Mouse (Mus musculus): Measurements from ENCODE around the gene Upf2. TPM values are rescaled to one million over a fixed set of nuclear protein-coding genes. Genes with fewer than 3 reads are reported as not detected.
"Not testable (repeated sequence)": the region's sequence is repeated elsewhere in the genome, so short reads cannot be mapped to it uniquely, and the experiment has no call there.

The Upf2 gene
- polyA plus RNA-seq, 1 experiment, result 11.0 TPM

DNA sequence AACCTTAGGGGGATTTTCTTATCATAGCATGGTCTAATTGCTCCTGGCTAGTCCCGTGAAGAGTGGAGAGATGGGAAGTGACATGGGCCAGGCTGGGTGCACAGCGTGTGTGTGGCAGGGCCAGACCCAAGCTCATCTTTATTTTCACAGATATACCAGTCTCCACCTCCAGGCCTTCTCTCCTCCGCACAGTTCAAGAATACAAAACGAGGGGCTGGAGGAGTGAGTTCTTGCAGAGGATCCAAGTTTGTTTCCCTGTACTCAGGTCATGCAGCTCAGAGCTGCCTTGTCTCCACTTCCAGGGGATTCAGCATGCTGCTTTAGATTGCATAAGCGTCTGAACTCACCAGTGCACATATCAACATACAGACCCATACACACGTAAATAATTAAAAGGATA lies 131.3 kb downstream of the Upf2 start:
- Histone ChIP-seq H3K4me1 (ENCODE audit: control insufficient read depth, insufficient read depth, low read length) (peaks cover 9% of the 10 kb centered on the region), H3K4me3 (ENCODE audit: control insufficient read depth, low read depth, low read length) (no peak overlapping the region), H3K27ac (ENCODE audit: control insufficient read depth, insufficient read depth, low read depth, low read length) (no peak overlapping the region), H3K27me3 (ENCODE audit: control insufficient read depth, insufficient read depth, low read length) (no peaks in the 10 kb centered on the region), H3K36me3 (ENCODE audit: control insufficient read depth, insufficient read depth, low read length) (no peaks in the 10 kb centered on the region)
- TF ChIP-seq POLR2A (IDR thresholded peaks at IDR 0.05; ENCODE audit: control insufficient read depth, low read depth, low read length), result no peak
- TF ChIP-seq CTCF (IDR thresholded peaks at IDR 0.05; ENCODE audit: control insufficient read depth, insufficient read depth, insufficient replicate concordance, low read depth, low read length), result no peak

DNA sequence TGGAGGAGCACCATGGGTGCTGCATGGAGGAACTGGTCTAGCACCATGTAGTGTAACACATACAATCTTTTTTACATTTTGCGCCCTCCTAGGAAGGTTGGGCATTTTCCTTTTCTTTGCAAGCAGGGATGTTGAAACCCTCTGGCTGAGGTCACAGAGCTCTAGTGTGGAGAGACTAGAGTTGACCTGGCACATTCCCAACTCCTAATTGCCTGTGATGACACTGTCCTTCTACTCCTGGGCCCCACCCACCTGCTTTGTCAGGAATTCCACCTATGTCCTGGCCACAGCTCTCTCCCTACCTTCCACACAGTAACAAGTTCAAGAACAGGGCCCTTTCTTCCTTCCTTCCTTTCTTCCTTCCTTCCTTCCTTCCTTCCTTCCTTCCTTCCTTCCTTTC lies 132.4 kb downstream of the Upf2 start:
- Histone ChIP-seq H3K27me3 (ENCODE audit: control insufficient read depth, insufficient read depth, low read length) (no peaks in the 10 kb centered on the region), H3K36me3 (ENCODE audit: control insufficient read depth, insufficient read depth, low read length) (no peaks in the 10 kb centered on the region), H3K4me1 (ENCODE audit: control insufficient read depth, insufficient read depth, low read length) (peaks cover 9% of the 10 kb centered on the region), H3K27ac (ENCODE audit: control insufficient read depth, insufficient read depth, low read depth, low read length) (no peak overlapping the region), H3K4me3 (ENCODE audit: control insufficient read depth, low read depth, low read length) (no peak overlapping the region)
- TF ChIP-seq POLR2A (IDR thresholded peaks at IDR 0.05; ENCODE audit: control insufficient read depth, low read depth, low read length) (no peak), CTCF (IDR thresholded peaks at IDR 0.05; ENCODE audit: control insufficient read depth, insufficient read depth, insufficient replicate concordance, low read depth, low read length) (no peak)

DNA sequence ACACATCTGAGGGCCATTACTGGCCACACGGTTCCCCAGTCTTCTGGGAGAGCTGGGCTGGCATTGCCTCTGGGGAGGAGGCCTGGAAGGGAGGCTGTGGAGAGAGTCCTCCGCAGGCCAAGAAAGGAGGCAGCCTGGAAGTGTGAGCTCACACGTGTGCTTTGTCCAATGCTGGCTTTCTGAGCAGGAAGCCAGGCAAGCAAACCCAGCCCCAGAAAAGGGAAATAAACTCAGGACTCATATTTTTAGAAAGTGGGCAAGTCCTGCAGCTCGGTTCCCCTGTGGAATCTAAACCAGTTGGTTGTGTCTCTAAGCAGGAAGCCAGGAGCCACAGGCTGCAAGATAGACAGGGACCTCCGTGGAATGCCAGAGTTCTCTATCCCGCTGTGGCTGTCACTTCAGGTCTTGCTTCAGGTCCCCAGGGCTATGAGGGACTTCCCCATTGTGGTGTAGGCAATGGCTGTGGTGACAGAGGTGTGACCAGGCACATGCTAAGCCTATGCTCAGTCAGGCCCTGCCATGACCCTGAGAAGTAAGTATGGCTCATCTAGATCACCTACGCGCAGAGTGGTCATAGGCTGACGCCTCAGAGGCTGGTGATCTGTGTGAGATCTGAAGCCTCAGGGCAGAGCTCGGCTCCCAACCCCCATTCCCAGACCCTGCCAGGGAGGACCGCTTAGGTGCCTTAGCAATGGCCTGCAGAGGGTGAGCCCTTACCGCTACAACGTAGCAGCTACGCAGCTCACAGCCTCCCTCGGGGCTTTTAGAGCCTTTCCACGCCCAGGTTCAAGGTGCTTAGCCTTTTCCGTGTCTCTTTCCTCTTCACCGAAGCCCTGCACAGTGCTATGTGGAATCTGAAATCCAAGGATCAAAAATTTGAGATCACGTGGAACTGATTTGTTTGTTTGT lies 134.6 kb downstream of the Upf2 start:
- no peaks in the 10 kb centered on the region for H3K27me3 ChIP-seq (ENCODE audit: control insufficient read depth, insufficient read depth, low read length)
- TF ChIP-seq POLR2A (IDR thresholded peaks at IDR 0.05; ENCODE audit: control insufficient read depth, low read depth, low read length), result no peak
- TF ChIP-seq CTCF (IDR thresholded peaks at IDR 0.05; ENCODE audit: control insufficient read depth, insufficient read depth, insufficient replicate concordance, low read depth, low read length), result 0 out of 2 replicates have a peak, but pooled peaks have one; percentile 3
- H3K4me3 ChIP-seq (ENCODE audit: control insufficient read depth, low read depth, low read length), result peak overlapping the region; percentile 37
- no peak overlapping the region for H3K27ac ChIP-seq (ENCODE audit: control insufficient read depth, insufficient read depth, low read depth, low read length)
- peaks cover 9% of the 10 kb centered on the region for H3K4me1 ChIP-seq (ENCODE audit: control insufficient read depth, insufficient read depth, low read length)
- H3K36me3 ChIP-seq (ENCODE audit: control insufficient read depth, insufficient read depth, low read length), result no peaks in the 10 kb centered on the region

DNA sequence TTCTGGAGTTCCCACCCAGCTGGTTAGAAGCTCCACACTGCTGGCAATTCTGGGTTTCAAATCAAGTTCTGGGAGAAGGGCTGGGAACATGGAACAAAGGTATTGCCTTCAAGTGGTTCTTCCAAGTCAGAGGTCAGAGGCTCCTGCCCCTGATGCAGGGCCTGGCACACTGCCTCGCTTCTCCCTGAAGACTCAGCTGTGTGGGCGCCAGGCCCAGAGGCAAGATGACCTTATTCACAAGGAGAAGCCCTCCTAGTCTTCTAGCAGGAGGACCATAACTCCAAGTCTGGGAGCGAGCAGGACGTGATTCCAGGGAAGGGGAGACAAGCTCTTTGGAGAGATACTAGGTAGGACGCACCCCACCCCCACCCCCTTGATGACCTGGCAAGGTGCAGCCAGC lies 135.9 kb downstream of the Upf2 start:
- no peak overlapping the region for H3K4me3 ChIP-seq (ENCODE audit: control insufficient read depth, low read depth, low read length)
- no peaks in the 10 kb centered on the region for H3K27me3 ChIP-seq (ENCODE audit: control insufficient read depth, insufficient read depth, low read length)
- H3K27ac ChIP-seq (ENCODE audit: control insufficient read depth, insufficient read depth, low read depth, low read length), result no peak overlapping the region
- H3K36me3 ChIP-seq (ENCODE audit: control insufficient read depth, insufficient read depth, low read length), result no peaks in the 10 kb centered on the region
- TF ChIP-seq CTCF (IDR thresholded peaks at IDR 0.05; ENCODE audit: control insufficient read depth, insufficient read depth, insufficient replicate concordance, low read depth, low read length), result no peak
- no peak for TF ChIP-seq POLR2A (IDR thresholded peaks at IDR 0.05; ENCODE audit: control insufficient read depth, low read depth, low read length)
- H3K4me1 ChIP-seq (ENCODE audit: control insufficient read depth, insufficient read depth, low read length), result peaks cover 9% of the 10 kb centered on the region

DNA sequence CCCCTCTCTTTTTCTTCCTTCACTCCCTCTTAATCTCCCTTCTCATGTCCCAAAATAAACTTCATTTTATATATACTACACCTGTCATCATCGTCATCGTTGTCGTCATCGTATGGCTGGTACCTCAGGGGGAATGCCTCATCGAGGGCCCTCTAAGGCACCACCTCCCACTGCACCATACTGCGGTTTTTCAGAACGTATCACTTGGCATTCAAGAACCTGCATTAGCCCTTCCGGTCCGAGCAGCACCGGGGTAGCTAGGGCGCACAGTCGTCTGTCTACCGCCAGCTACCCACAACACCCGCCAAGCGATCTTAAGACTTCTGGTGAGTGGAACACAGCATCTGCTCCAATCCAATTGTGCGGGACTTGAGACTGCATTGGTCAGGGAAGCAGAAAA lies 138.7 kb downstream of the Upf2 start:
- not testable (repeated sequence) for H3K27me3 ChIP-seq (ENCODE audit: control insufficient read depth, insufficient read depth, low read length); H3K4me1 ChIP-seq (ENCODE audit: control insufficient read depth, insufficient read depth, low read length); H3K4me3 ChIP-seq (ENCODE audit: control insufficient read depth, low read depth, low read length); H3K27ac ChIP-seq (ENCODE audit: control insufficient read depth, insufficient read depth, low read depth, low read length); H3K36me3 ChIP-seq (ENCODE audit: control insufficient read depth, insufficient read depth, low read length)

DNA sequence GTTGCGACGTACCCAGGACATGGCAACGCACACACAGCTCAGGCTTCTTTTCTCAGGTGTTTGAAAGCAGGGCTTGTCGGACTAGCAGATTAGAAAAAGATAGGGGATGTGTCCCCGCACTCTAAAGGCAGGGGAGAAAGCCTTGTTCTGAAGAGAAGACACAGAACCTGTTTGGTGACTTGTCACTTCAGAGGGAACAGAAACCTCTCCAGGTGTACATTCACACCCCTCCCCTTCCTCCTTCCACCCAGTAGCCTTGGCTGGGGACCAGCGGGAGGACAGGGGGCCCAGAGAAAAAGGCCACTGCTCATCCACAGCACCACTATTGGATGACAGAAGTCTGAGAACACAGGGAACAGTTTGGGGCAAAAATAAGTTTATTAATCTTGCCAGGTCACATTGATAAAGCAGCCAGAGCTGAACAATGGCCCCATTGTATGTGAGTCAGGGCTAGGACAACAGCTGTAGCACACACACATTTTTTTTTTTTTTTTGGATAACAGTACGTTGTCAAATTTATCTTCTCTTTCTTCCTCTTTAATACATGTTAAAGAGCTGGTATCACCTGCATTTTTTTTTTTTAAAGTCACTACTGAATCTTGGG lies 145.9 kb downstream of the Upf2 start:
- H3K4me1 ChIP-seq (ENCODE audit: control insufficient read depth, insufficient read depth, low read length), result peaks cover 7% of the 10 kb centered on the region
- no peak overlapping the region; the same call in 1 of the 2 replicates for H3K27ac ChIP-seq (ENCODE audit: control insufficient read depth, insufficient read depth, low read depth, low read length)
- H3K4me3 ChIP-seq (ENCODE audit: control insufficient read depth, low read depth, low read length), result no peak overlapping the region
- TF ChIP-seq POLR2A (IDR thresholded peaks at IDR 0.05; ENCODE audit: control insufficient read depth, low read depth, low read length) (no peak), CTCF (IDR thresholded peaks at IDR 0.05; ENCODE audit: control insufficient read depth, insufficient read depth, insufficient replicate concordance, low read depth, low read length) (no peak)
- H3K36me3 ChIP-seq (ENCODE audit: control insufficient read depth, insufficient read depth, low read length), result no peaks in the 10 kb centered on the region
- no peaks in the 10 kb centered on the region for H3K27me3 ChIP-seq (ENCODE audit: control insufficient read depth, insufficient read depth, low read length)

DNA sequence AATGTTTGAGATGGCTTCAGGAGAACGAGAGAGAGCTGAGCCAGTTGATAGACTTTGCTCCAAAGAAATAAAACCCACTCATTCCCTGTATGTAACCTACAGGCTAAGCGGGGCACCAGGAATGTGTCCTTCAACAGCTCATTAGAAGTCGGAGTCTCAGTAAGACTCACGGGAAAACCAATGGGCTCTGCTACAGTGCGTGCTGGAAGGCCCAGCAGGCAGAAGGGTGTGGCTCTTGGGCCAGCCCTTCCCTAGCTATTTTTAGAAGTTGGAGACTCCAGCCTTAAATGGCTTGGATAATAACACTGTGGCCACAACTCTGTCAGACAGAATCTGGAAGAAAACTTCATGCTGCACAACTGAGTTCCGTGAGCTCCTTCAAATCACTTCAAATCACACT lies 147.7 kb downstream of the Upf2 start:
- Histone ChIP-seq H3K27me3 (ENCODE audit: control insufficient read depth, insufficient read depth, low read length) (no peaks in the 10 kb centered on the region), H3K27ac (ENCODE audit: control insufficient read depth, insufficient read depth, low read depth, low read length) (peak overlapping the region; percentile 62; the same call in 1 of the 2 replicates), H3K4me1 (ENCODE audit: control insufficient read depth, insufficient read depth, low read length) (peaks cover 7% of the 10 kb centered on the region), H3K4me3 (ENCODE audit: control insufficient read depth, low read depth, low read length) (no peak overlapping the region), H3K36me3 (ENCODE audit: control insufficient read depth, insufficient read depth, low read length) (no peaks in the 10 kb centered on the region)
- TF ChIP-seq POLR2A (IDR thresholded peaks at IDR 0.05; ENCODE audit: control insufficient read depth, low read depth, low read length), result no peak
- no peak for TF ChIP-seq CTCF (IDR thresholded peaks at IDR 0.05; ENCODE audit: control insufficient read depth, insufficient read depth, insufficient replicate concordance, low read depth, low read length)
